Mouse (Mus musculus) left cerebral cortex, adult 11 months (tissue): ENCODE data around the gene Megf8.
A peak's percentile ranks its signal among the peaks of the same experiment; 100 is the strongest.

Experiments used
- DNase-seq: peaks from one replicate; pipeline ENCODE4 v3.0.0; 2022; ENCODE audit warnings: low spot score

The Megf8 gene

DNA sequence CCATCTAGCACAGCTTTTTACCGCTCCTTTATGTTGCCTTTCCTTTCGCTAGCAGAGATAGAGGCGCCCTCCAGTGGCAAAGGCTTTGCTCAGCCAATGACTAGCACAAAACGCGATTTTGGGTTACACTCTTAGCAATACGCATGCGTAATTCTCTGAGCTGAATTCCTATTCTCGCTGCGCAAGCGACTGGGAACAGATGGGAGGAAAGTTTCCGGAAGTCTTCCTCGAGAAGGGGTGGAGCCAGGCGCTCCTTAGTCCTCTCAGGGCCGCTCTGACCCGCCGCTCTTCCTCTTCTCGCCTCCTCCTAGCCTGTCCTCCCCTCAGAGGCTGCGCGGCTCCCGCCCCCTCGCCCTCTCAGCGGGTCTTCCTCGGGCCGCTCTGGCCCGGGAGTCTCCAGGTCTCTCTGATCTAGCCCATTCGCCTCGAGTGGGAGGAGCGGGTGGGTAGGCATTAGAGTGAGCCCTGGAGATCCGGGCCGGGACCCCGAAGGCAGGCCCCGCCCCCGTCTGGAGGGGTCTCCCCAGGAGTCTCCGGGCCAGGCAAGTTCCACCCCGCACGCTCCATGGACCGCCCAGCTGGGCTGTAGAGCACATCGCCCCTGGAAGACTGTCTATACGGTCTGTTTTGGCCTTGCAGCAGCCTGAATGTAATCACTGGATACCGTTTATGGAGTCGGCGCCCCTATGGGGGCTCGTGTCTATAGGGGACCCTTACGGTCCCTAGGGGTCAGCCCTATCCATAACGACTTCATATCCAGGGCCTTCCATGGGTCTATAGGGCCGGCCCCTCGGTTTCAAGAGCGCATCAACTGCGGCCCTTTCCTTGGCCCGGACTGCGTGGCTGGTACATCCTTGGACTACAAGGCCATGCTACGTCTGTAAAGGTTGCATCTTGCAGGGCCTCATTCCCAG is at the start of gene Megf8:
Megf8 (plus strand) TSS at position 633 of the 914 bp plus-strand sequence.
- peak; percentile 97 for DNase-seq

DNA sequence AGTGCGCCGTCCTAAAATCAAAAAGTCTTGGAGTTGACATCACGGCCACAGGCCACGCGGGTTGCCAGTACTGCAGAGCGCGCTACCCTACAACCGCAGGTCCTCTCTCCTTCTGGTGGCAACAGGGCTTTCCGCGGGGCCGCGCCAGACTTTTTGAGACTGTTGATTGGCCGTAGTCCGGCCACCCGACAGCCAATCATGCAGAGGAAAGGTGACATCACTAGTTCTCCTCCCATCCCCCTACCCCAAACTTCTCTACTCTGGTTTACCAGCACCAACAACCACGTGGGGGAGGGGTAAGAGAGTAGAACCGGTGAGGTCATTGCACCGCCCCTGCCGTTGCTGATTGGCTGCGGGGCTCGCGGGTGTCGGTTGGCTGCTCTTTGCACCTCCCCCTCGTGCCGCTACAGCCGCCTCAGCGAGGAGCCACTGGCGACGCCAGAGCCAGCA is 49.6 kb upstream of the Megf8 start, which contains the start of gene Cic:
Cic (plus strand) TSS at position 404 of the 450 bp plus-strand sequence.
- peak; percentile 99 for DNase-seq

DNA sequence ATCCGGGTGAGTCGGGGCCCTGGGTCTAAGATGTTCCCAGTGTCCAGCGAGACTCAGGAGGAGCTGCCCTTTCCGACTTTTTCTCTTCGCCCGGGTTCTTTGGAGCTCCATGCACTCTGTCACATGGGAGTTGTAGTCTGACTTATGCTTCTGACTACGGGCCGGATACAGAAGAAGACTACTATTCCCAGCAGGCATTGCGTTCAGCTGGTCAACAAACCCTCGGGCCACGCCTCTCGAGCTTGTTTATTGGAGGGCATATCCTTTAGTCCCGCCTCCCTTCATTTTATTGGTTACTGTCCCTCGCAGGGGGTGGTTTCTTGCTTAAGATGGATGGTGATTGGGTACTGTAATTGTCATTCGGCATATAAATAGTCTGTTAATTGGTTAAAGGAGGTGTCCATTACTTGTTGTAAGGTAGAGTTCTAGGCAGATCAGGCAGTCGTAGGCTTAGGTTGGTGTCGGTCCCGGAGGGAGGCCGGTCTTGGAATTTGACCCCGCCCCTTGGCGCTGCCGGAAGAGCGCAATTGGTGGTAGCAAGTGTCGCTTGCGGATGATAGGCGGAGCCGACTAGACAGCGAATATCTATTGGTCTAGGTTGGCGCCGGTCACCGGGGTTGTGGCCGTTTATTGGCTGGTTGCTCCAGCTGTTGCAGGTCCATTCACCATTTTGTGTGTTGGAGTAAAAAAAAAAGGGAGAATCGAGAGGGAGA is 49.1 kb upstream of the Megf8 start:
- DNase-seq, result peak; percentile 100

DNA sequence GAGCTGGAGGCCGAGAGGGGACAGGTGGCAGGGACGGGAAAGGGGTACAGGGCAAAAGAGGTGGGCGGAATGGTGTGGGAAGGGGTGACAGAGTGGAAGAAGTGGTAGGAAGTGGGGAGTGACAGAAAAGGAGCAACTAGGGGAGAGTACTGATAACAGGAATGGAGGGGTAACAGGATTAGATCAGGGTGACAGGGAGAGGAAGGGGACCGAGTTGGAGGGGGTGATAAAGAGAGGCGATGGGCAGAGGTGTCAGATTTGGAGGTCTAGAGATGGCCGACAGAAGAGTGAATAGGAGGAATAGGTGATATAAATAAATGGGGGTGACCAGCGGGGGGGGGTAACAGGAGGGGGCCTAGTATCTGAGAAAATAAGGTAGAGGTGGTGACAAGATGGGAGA is 48.4 kb upstream of the Megf8 start:
- DNase-seq, result no peak

DNA sequence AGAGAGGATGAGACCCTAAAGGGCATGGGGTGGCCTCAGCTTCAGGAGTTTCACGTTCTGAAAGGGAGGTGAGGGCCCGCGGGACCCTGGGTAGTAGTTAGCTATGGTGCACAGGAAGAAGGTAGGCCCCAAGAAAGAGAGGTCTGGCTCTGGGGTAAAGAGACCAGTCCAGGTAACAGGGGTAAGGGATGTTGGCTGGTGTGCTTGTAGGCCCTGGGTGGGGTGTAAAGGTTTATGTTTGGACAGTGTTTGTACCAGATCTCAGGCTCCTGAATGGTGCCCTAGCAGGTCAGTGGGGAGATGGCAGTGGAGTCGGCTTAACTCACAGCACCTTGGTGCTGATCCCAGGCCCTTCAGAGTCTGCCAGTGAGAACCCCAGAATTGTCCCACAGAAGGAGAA is 47.9 kb upstream of the Megf8 start:
- no peak for DNase-seq

DNA sequence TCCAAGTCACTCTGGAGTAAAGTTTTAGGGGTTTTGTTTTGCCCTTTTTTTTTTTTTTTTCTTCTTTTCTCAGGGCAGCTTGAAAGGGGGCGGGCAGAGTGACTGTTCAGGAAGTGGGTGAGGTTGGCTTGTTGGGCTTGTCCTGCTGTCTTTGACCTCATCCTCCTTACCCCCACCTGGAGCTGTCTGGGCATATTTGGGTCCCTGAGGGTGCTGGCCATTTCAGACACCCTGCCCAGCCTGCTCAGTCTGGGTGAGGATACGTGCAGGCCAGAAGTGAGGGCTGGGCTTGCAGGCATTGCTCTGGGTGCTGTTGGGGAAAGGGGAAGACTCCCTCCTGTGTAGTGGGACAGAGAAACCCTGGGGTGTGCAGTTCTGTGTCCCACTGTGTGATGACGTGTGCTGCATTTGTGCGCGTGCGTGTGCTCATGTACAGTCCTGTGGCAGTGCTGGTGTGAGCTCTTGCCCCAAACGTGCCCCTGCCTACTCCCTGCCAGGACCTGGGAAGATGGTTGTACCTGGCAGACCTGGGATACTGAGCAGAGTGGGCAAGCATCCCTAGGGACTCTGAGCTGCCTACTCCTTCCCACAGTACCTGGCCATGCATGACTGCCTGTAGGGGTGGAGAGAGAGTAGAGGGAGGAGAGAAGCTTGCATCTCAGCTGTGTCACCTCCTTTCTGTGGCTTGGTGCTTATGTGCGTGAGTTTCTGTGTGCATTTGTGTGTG is 47.3 kb upstream of the Megf8 start:
- no peak for DNase-seq

DNA sequence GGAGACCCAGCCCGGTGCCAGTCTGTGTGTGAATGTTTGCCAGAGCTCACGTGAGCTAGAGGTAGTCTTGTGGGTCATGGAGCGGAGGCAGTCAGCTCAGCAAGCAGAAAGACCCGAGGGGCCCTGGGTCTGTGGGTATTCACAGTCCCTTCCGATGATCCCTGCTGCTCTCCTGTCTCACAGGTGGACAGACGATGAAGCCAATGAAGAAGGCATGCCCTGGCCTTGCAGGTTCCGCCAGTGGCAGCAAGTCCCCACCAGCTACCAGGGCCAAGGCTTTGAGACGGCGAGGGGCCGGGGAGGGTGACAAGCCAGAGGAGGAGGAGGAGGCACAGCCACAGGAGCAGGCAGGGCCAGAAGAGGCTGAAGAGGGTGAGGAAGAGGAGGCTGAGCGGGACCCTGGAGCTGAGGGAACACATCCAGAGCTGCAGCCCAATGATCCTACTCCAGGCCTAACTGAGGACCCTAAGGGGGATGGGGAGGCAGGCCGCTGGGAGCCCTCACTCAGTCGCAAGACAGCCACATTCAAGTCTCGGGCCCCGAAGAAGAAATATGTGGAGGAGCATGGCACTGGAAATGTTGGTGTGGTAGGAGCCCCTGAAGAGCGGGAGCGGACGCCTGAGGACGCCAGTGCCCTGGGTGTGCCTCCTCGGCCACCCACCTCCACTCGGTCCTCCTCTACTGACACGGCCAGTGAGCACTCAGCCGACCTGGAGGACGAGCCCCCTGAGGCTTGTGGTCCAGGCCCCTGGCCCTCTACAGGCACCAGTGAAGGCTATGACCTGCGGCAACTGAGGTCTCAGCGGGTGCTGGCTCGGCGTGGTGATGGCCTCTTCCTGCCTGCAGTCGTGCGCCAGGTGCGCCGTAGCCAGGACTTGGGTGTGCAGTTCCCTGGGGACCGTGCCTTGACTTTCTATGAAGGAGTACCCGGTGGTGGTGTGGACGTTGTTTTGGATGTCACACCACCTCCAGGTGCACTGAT is 46.0 kb upstream of the Megf8 start:
- no peak for DNase-seq

DNA sequence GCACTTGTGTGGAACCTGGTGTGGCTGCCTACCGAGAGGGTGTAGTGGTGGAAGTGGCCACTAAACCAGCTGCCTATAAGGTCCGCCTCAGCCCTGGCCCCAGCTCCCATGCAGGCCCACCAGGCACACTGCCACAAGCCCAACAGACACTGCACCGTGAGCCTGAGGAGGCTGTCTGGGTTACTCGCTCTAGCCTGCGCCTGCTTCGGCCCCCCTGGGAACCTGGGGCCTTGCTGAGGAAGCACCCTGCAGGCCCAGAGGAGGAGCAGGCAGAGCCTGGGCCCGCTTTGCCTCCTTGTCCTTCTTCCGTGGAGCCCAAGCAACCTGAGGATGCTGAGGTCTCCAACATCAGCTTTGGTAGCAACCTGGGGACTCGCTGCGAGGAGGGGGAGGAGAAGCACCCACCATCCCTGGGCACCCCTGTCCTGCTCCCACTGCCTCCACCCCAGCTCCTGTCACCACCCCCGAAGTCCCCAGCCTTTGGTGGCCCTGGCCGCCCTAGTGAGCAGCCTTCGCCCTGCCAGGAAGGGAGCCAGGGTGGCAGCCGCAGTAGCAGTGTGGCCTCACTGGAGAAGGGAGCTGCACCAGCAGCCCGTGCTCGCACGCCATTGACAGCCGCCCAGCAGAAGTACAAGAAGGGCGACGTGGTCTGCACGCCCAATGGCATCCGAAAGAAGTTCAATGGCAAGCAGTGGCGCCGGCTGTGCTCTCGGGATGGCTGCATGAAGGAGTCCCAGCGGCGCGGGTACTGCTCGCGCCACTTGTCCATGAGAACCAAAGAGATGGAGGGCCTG is 45.1 kb upstream of the Megf8 start:
- no peak for DNase-seq

DNA sequence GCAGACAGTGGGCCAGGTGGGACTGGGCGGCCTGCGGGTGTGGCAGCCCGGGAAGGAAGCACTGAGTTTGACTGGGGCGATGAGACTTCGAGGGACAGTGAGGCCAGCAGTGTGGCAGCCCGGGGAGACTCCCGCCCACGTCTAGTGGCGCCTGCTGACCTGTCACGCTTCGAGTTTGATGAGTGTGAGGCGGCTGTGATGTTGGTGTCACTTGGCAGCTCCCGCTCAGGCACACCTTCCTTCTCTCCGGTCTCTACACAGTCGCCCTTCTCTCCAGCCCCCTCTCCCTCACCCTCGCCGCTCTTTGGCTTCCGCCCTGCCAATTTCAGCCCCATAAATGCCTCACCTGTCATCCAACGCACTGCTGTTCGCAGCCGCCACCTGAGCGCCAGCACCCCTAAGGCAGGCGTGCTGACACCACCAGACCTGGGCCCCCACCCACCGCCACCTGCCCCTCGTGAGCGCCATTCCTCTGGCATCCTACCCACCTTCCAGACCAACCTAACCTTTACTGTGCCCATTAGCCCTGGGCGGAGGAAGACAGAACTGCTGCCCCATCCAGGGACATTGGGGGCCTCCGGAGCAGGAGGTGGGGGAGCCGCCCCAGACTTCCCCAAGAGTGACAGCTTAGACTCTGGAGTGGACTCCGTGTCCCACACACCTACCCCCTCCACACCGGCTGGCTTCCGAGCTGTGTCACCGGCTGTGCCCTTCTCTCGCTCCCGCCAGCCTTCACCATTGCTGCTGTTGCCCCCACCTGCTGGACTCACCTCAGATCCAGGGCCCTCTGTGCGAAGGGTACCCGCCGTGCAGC is 44.3 kb upstream of the Megf8 start:
- DNase-seq, result no peak

DNA sequence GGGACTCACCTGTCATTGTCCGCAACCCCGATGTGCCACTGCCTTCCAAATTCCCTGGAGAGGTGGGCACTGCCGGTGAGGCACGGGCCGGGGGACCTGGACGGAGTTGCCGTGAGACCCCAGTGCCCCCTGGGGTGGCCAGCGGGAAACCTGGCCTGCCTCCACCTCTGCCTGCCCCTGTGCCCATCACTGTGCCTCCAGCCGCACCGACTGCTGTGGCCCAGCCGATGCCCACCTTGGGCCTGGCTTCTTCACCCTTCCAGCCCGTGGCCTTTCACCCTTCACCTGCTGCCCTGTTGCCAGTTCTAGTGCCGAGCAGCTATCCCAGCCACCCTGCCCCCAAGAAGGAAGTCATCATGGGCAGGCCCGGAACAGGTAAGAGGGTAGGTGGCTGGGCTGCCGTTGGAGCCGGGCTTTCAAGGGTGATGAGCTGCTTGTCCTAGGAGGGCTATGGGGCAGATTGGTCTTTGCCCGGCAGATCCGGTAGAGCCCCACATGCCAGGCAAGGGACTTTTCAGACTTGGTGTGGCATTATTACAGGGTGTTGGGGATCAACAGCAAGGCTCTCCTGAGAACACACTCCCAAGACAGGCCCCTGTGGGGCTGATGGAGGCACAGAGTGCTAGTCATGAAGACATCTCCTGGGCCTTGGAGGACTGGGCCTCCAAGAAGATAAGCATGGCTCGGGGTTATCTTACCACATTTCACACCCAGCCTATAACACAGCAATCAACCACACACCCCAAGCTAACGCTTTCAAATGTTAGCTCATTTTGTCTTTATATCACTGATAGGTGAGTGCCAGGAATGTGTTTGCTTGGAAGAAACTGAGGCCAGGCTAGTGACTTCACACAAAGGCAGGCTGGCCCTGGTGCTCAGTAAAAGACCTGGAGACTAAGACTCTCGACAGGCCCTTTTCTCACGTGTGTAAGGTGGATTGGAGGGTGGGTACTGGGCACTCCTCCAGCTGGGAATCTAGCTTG is 43.4 kb upstream of the Megf8 start:
- no peak for DNase-seq

DNA sequence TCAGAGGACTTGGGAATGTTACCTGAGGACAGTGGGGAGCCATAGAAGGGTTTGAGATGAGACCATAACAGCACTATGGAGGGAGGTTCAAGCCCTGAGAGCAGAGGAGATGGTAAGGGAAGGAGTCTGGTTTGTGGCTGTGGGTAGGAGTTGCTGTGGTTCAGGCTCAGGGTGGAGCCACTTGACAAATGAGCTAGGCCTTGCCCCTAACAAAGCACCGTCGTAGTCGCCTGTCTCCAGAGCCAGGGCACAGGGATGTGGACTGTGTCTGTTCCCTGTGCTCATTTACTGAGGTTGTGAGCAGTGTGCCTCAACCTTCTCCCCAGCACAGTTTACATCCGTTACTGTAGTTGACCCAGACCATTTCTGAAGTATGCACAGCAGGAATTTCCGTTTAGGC is 42.4 kb upstream of the Megf8 start:
- no peak for DNase-seq

DNA sequence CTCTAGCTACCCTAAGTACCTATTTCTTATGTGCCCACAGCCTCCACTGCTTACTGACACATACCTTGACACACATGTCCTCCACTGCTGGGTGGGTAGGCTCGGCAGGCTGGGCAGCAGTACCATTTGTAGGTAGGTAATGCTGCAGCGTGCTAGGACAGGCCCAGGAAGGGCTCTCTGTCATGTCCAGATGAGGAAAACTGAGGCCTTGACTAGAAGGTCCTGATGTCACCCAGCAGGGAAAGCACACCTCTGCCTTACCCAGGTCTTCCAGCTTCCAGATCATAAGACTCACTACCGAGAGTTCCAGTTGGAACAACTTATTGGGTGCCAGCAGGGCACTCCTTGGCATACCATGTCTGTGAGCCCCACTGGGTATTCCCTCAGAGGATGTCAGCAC is 42.0 kb upstream of the Megf8 start:
- DNase-seq, result no peak

DNA sequence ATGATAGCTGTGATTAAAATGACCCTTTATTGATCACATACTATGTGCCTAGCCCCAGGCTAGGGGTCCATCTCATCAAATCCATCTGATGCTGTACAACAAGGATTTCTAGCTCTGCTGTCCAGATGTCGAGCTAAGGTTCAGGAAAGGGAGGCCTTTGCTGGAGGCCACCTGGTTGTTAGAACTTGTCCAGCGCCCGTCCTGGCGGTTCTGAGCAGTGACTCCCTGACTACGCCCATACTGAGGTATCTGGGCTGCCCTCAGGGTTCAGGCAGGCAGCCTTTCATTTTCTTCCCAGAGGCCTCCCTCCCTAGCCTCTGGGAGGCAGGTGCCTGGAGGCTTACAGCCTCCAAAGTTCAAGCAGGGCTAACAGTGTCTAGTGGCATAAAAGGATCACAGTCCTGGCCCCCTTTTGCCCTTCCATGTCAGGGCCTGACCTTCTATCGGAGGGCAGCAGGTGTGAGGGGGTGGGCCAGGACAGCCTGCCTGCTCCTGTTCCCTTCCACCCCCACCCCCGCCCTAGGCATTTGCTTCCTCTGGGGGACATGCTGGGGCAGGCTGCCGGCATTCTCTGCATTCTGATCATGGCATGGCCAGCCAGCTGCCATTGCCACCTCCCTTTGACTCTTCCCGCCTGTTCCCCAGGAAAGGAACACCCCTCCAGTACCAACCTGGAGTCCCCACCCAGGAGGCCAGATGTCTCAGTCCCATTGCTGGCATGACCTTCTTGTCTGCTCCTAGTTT is 41.2 kb upstream of the Megf8 start:
- no peak for DNase-seq

DNA sequence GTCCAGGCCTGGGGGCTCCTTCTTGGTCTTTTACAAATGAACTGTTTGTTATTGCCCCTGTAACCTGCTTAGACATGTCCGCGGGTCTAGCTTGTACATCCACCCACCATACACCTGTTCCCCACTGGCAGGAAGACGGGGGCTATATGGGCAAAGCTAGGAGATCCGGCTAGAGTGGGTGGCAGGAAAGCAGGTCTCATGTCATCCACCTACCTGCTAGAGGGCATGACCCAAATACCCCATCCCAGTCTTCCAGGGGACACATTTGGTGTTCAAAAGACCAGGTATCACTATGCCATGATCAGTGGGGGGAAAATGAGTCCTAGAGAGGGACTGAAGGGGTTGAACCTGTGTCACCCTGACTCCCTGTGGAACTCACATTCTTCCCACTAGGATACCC is 39.6 kb upstream of the Megf8 start:
- no peak for DNase-seq

DNA sequence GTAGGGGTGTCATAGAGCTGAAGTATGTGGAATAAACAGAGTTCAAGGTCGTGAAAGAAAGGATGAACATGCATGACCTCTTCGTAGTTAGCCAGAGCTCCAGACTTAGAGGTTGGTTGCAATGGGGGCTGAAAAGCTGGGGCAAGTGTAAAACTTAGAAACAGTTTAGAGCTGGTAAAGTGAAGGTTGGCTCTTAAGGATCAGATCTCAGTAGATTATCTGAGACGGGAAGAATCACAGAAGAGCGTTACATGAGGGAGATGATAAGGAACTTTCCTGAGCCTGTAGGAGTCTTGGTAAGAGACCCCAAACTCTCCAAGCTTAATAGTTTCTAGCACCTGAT is 39.0 kb upstream of the Megf8 start:
- DNase-seq, result no peak

DNA sequence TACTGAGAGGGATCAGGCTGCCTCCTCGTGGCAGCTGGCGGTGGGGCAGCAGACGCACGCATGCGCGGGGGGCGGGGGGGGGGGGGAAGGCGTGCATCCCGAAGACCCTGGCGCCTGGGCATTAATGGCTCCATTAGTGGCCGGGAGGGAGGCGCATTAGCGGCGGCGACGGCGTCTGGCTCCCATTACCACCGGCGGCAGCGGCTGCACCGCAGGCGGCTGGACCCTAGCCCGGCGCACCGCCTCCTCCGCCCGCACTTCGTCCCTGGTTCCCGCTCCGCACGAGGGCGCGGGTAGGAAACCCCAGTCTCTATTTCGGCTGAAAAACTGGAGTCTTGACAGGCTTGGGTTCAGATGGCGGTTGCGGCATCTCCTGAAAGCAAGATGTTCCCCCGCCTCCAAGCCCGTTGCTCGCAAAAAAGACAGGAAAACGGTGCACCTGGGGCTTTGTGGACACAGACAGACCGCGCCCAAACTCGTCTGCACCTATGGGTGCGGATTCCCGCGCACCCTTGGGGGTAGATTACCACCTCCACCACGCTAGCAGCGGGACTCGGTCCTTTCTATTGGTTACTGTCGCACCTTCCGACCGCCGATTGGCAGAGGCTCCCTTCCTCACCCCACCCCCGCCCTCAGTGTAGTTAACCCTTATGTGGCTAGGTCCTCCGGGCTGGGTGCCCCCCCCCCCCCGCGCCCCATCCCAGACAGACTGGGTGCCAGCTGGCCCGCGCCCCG is 38.5 kb upstream of the Megf8 start:
- DNase-seq, result peak; percentile 86
